Mouse (Mus musculus) small intestine, adult 2 months (tissue): ENCODE results near the gene Olfr434. TPM values are rescaled to one million over a fixed set of nuclear protein-coding genes. Genes with fewer than 3 reads are reported as not detected.
"Not testable (repeated sequence)": the region's sequence is repeated elsewhere in the genome, so short reads cannot be mapped to it uniquely, and the experiment has no call there.

Source experiments
- H3K27ac ChIP-seq: fragments of 200-500 bp; 2 replicates; pipeline ENCODE4 v1.5.1; 2012; ENCODE audit warnings: low read depth, low read length, control low read depth, inconsistent platforms; ENCODE audit not compliant: insufficient read depth
- H3K27me3 ChIP-seq: fragments of 200-500 bp; 2 replicates; pipeline ENCODE4 v1.6.1; 2012; ENCODE audit warnings: mild to moderate bottlenecking, moderate library complexity, low read length, inconsistent platforms; ENCODE audit not compliant: control insufficient read depth, insufficient read depth
- H3K36me3 ChIP-seq: fragments of 200-500 bp; 2 replicates; pipeline ENCODE4 v1.6.1; 2012; ENCODE audit warnings: mild to moderate bottlenecking, low read length, control low read depth, inconsistent platforms; ENCODE audit not compliant: control insufficient read depth, insufficient read depth
- H3K4me1 ChIP-seq: fragments of 200-500 bp; 2 replicates; pipeline ENCODE4 v1.6.1; 2012; ENCODE audit warnings: low read length, inconsistent platforms, mixed read lengths; ENCODE audit not compliant: control insufficient read depth, insufficient read depth, insufficient read length
- H3K4me3 ChIP-seq: fragments of 200-500 bp; 2 replicates; pipeline ENCODE4 v1.5.1; 2012; ENCODE audit warnings: low read depth, mild to moderate bottlenecking, control low read depth, inconsistent platforms, low read length, moderate library complexity
- CTCF ChIP-seq: fragments of 200-500 bp; IDR thresholded peaks from 2 replicates; pipeline ENCODE4 v1.5.1; 2012; ENCODE audit warnings: low read depth, mild to moderate bottlenecking, control low read depth, inconsistent platforms, low read length, moderate library complexity, mixed read lengths; ENCODE audit not compliant: insufficient replicate concordance, insufficient read length; ENCODE audit errors: extremely low read depth
- POLR2A ChIP-seq: fragments of 200-500 bp; IDR thresholded peaks from 2 replicates; pipeline ENCODE4 v1.6.1; 2012; ENCODE audit warnings: low read depth, mild to moderate bottlenecking, control low read depth, inconsistent platforms, low read length, moderate library complexity
- WGBS: fragments of 180-500 bp; shearing (Covaris S2); methylation state at CpG from one replicate; pipeline ENCODE4 v1.1.7; 2018; 5-methylcytosine and 5-hydroxymethylcytosine counted together
- polyA plus RNA-seq: library from polyadenylated mRNA; depleted of rRNA; stranded (reverse); fragments of >200 nt; gene quantifications from 2 replicates; pipeline ENCODE4 v1.2.3, GENCODE M21; 2012

The Olfr434 gene
- polyA plus RNA-seq, 1 experiment = not detected

- Histone ChIP-seq H3K36me3 (no peaks in the 10 kb centered on the region), H3K4me1 (no peaks in the 10 kb centered on the region), H3K4me3 (no peak overlapping the region), H3K27ac (no peak overlapping the region), H3K27me3 (no peaks in the 10 kb centered on the region)
- WGBS = 57% methylated on average over 3 of the region's 3 CpGs
- no peak for TF ChIP-seq POLR2A
- no peak for TF ChIP-seq CTCF
Observed at GRCm38 (mm10) chr6:43198094-43198493, 14.7 kb upstream of the Olfr434 start.

- Histone ChIP-seq H3K4me3 (no peak overlapping the region), H3K4me1 (no peaks in the 10 kb centered on the region), H3K36me3 (no peaks in the 10 kb centered on the region), H3K27me3 (no peaks in the 10 kb centered on the region), H3K27ac (no peak overlapping the region)
- no peak for TF ChIP-seq CTCF
- no peak for TF ChIP-seq POLR2A
Observed at GRCm38 (mm10) chr6:43202786-43203185, 10.0 kb upstream of the Olfr434 start.

DNA sequence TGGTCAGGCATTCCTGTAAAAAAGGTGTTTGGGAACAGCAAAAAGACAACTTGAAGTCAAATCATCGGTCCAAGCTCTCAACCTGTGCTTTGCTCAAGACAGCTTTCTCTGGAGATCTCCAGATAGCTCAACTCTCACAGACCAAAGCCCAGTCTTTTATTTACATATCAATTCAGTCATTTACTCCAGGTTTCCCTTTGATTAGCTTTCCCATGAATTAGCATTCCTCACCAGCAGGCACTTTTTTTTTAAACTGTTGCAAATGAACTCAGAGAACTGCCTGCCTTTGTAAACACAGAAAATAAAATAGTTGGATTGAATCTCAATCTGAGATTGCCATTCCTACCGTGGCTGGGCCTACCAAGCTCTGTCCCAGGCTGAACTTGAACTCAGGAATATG is 7.5 kb upstream of the Olfr434 start:
- Histone ChIP-seq H3K4me1 (no peaks in the 10 kb centered on the region), H3K4me3 (no peak overlapping the region), H3K27ac (no peak overlapping the region), H3K36me3 (no peaks in the 10 kb centered on the region), H3K27me3 (no peaks in the 10 kb centered on the region)
- TF ChIP-seq CTCF = no peak
- no peak for TF ChIP-seq POLR2A
- WGBS = 36% methylated on average over 2 of the region's 2 CpGs

DNA sequence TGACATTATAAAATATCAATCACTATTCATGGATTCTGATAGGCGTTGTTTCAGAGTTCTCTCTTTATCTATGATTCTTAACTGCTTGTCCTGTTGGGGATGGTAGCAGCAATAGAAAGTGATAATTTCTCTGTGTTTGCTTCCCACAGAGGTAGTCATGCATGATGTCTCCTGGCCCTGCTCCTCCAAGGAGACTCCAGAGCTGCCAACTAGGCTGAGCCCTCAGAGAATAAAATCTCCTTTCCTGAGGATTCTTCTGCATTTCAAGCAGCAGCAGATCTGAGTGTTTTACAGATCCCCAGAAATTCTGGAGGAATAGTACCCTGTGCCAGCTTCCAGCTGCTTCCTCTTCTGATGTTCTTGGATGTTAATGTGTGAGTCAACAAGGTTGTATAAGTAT is 18.4 kb downstream of the Olfr434 start, which contains the start of gene Olfr47:
Gene Olfr47 (plus strand): TSS at position 275 of the 400 bp plus-strand sequence.
- H3K36me3 ChIP-seq, H3K4me1 ChIP-seq, H3K27me3 ChIP-seq, H3K4me3 ChIP-seq, H3K27ac ChIP-seq: not testable (repeated sequence)
- 63% methylated on average over 1 of the region's 1 CpGs for WGBS

DNA sequence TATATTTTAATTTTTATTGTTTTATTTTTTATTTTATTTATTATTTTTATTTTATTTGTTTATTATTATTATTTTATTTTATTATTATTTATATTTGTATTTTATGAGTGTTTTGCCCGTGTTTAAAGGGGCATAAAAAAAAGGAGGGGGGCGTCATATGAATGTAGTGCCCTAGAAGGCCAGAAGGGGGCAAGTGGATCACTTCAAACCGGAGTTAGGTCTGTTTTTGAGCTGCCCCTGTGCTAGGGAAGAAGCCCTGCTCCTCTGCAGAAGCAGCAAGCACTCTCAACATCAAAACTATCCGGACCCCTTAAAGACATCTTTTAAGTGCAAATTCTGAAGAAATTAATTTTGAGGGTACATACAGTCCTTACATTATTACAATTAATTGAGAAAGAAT is 29.2 kb downstream of the Olfr434 start:
- no peak overlapping the region for H3K4me3 ChIP-seq
- peak; percentile 31; the same call in 1 of the 2 replicates for TF ChIP-seq CTCF
- no peak for TF ChIP-seq POLR2A
- no peaks in the 10 kb centered on the region for H3K27me3 ChIP-seq
- H3K27ac ChIP-seq = no peak overlapping the region
- H3K36me3 ChIP-seq = no peaks in the 10 kb centered on the region
- 10% methylated on average over 4 of the region's 4 CpGs for WGBS
- H3K4me1 ChIP-seq = no peaks in the 10 kb centered on the region

- no peak overlapping the region for H3K27ac ChIP-seq
- whole genome bisulfite sequencing = 51% methylated on average over 3 of the region's 3 CpGs
- no peaks in the 10 kb centered on the region for H3K4me1 ChIP-seq
- no peak overlapping the region for H3K4me3 ChIP-seq
- TF ChIP-seq CTCF (no peak), POLR2A (no peak)
- no peaks in the 10 kb centered on the region for H3K27me3 ChIP-seq
- H3K36me3 ChIP-seq = no peaks in the 10 kb centered on the region
Observed at GRCm38 (mm10) chr6:43247396-43247795, 34.6 kb downstream of the Olfr434 start.

GRCm38 (mm10) chr6:43252994-43253393 is 40.2 kb downstream of the Olfr434 start:
- Histone ChIP-seq H3K27ac (no peak overlapping the region), H3K4me1 (no peaks in the 10 kb centered on the region), H3K36me3 (no peaks in the 10 kb centered on the region), H3K4me3 (no peak overlapping the region), H3K27me3 (no peaks in the 10 kb centered on the region)
- TF ChIP-seq POLR2A (no peak), CTCF (no peak)
- 70% methylated on average over 1 of the region's 1 CpGs for WGBS

GRCm38 (mm10) chr6:43254193-43254926 is 41.5 kb downstream of the Olfr434 start:
- TF ChIP-seq POLR2A (no peak), CTCF (no peak)
- 61% methylated on average over 7 of the region's 7 CpGs for WGBS
- Histone ChIP-seq H3K27ac (no peak overlapping the region), H3K36me3 (no peaks in the 10 kb centered on the region), H3K4me3 (no peak overlapping the region), H3K4me1 (no peaks in the 10 kb centered on the region), H3K27me3 (no peaks in the 10 kb centered on the region)
